Mouse (Mus musculus): ENCODE measurements around the gene Nmnat2.
A peak's percentile ranks its signal among the peaks of the same experiment; 100 is the strongest.
"Not testable (repeated sequence)": the region's sequence is repeated elsewhere in the genome, so short reads cannot be mapped to it uniquely, and the experiment has no call there.

The Nmnat2 gene

GRCm38 (mm10) chr1:153064784-153065390, 110.1 kb downstream of the Nmnat2 start:
- no peak for DNase-seq

- no peak for DNase-seq
These were observed 110.9 kb downstream of the Nmnat2 start for GRCm38 (mm10) chr1:153065473-153066386.

GRCm38 (mm10) chr1:153066387-153066781, 111.6 kb downstream of the Nmnat2 start:
- DNase-seq, result no peak

- no peak for DNase-seq
These were observed 116.8 kb downstream of the Nmnat2 start for GRCm38 (mm10) chr1:153071563-153071962.

DNA sequence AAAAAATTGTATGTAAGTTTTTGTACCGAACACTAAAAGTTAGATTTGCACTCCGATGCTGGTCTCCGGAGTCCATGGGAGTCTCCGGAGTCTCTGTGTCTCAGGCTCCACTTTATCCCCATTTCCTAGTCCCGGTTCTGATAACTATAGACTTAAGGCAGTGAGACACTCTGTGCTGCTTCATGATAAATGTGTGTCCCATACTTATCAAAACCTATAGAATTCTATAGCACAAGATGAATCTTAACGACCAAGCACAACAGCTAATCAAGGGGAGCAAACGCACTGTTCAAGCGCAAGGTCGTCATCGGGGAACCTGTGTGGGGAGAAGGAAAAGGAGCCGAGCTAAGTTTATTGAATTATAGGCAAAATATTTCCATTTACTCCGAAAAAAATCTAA, 117.2 kb downstream of the Nmnat2 start:
- no peak for DNase-seq

GRCm38 (mm10) chr1:153072711-153073110, 117.9 kb downstream of the Nmnat2 start:
- DNase-seq, result no peak

- no peak for DNase-seq
These were observed 118.6 kb downstream of the Nmnat2 start for GRCm38 (mm10) chr1:153073441-153073840.

- DNase-seq, result no peak
These were observed 120.4 kb downstream of the Nmnat2 start for GRCm38 (mm10) chr1:153075087-153075736.

DNA sequence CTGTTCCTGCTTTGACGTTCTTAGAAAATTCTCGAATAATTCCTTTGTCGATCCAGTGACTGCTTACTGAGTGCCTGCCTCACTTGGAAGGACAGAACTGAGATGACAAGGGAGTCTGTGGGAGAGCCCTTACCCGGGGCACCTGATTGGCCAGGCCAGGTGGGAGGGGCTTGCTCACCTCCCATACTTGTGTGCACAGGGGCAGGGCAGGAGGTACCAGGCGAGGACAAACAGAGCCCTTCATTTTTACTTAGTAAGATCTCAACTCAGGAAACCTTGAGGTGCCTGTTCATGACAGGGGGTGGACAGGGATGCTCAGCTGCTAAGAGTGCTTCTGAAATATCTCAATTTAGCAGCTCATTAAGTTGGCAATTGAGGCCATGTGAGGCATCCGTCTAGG, 121.2 kb downstream of the Nmnat2 start:
- no peak for DNase-seq

DNA sequence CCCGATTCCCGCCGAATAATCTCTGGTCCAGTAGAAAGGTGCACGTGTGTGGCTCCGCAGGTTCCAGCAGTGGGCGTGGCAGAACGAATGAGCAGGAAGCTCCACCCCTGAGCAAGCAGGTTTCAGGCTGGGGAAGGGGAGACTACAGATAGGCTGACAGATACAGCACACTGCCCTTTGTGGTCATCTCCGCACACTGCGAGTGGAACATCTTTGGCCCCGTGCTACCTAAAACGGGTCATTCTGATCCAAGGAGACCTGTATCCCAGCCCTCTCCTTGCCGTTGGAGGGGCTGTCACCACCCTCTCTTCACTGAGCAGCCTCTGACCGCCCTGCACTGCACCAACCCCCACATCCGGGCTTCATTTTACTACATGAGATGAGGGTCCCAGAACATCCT, 128.4 kb downstream of the Nmnat2 start:
- not testable (repeated sequence) for DNase-seq

- no peak for DNase-seq
These were observed 129.4 kb downstream of the Nmnat2 start for GRCm38 (mm10) chr1:153084191-153084590.

DNA sequence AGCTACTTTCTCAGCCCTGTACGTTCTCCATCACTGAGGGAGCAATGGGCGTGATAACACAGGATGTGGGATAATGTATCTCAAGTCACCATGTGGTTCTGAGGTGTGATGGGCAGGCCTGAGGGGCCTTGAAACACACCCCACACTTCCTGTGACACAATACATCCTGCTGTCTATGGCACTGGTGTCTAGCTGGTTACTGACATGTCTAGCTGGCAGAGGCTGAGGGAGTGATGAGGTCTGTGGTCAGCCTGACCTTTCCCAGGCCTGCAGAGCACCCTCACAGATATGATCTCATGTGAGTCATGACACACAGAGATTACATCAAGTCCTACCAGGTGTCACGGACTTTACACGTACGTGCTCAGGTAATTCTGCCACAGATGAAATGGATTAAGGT, 130.4 kb downstream of the Nmnat2 start:
- DNase-seq, result no peak

DNA sequence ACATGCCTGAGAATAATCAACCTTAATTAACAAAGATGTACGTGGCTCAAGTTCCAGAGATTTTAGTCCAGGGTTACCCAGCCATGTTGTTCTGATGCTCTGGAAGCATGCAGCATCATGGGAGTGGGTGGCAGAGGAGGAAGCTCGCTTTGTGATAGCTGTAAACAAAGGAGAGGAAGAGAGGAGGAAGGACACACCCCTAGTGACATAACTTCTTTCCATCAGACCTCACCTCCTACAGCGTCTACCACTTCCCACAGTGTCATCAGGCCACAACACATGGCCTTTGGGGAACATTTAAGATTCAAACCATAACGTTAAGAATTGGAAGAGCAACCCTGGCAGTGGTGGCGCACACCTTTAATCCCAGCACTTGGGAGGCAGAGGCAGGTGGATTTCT, 133.0 kb downstream of the Nmnat2 start:
- no peak for DNase-seq

DNA sequence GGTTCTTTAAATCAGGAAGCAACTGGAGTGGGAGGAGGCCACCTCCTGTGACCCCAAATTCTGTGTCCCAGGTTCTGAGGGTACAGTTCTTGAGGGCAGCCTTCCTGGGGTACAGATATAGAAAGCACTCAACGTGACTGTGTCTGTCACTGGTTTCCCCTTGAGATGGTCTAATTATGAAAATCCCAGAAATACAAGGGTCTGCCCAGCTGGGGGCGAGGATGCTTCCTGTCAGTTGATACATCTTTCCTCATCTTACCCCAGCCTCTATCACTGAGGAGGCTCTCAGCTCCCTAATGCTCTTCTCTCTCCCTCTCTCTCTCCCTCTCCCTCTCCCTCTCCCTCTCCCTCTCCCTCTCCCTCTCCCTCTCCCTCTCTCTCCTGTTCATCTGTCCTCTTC, 135.3 kb downstream of the Nmnat2 start:
- DNase-seq, result no peak

DNA sequence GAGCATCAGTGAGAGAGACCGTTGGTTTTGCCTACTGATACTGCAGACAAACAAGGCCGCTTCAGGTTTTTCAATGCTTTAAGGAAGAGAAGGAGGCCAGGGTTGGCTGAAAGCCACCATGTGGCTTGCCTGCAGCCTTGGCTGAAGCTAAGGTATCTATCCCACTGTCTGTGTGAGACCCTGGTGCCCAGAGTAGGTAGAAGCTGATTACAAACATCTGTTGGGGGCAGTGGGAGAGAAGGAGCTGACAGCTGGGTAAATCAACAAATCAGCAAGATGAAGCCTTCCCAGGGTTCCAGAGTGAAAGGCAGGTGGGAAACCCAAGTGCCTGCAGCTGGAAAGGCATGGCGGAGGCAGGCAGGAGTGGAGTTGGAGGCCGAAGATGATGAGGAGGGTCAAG, 136.0 kb downstream of the Nmnat2 start:
- DNase-seq, result no peak

DNA sequence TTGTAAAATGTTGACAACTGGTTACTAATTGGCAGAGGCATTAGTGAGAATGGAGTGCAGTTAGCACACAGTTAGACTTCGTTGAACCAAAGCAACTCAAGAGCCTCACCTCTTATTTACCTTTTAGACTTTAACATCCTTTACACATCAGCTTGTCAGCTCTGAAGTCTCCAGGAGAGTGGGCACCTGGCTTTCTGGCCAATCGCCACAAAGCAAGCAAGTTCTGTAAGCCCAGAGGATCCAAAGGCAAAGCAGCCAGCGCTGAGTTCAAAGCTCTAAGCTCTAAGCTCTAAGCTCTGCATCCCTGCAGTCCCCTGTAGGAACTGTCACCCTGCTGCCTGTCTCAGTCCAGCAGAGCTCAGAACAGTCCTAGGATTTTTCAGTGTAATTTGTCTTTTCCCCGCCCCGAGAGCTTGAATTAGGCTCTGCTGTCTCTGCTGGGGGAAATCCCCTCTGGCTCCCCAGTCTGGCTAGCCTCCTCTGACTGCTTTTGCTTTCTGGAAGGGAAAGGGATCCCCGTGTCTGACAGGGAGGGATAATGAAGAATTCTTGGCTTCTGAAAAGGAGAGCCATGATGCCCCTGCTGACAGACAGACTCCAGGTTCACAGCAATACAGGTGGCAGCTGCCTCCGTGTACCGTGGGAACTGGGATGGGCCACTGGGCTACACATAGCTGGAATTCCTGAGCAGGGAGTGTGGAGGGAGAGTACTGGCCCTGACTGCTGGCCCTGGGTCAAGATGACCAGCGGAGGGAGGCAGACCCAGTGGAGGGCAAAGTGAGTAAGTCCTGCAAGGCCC, 136.8 kb downstream of the Nmnat2 start:
- DNase-seq, result no peak

GRCm38 (mm10) chr1:153092237-153092975, 137.6 kb downstream of the Nmnat2 start:
- peak; percentile 61 for DNase-seq

GRCm38 (mm10) chr1:153093172-153093571, 138.4 kb downstream of the Nmnat2 start:
- no peak for DNase-seq

DNA sequence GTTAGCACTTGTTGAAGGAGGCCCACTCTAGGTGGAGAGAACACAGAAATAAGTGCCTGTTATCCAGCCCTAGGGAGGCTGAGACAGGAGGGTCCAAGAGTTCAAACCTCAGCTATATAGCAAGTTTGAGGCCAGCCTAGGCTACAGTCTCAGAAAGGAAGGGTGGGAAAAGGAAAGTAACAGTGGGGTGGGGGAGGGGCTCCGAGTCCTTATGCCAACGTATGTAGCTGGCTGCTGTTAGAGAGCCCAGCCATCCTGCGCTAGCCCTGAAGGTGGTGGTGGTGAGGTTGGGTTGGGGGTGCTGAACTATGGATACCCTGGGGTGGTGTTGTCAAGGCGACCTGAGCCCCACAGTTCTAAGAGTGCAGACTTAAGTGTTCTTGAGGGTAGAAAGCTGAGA, 138.8 kb downstream of the Nmnat2 start:
- no peak for DNase-seq

- DNase-seq, result no peak
These were observed 139.7 kb downstream of the Nmnat2 start for GRCm38 (mm10) chr1:153094226-153095076.

- no peak for DNase-seq
These were observed 140.5 kb downstream of the Nmnat2 start for GRCm38 (mm10) chr1:153095328-153095727.

Measured in right cerebral cortex, postnatal 14 days (tissue).